Mouse (Mus musculus) thymus, adult 18-20 months (tissue): ENCODE data around the gene Srgap1.

Source experiments
- DNase-seq, 2 experiments: peaks; one replicate each; pipeline ENCODE4 v3.0.0; 2022; ENCODE audit warnings: mixed read lengths in 2 of 2

Gene Srgap1

GRCm38 (mm10) chr10:121961121-121961893 lies 85.8 kb downstream of the Srgap1 start:
- no peak for DNase-seq

- no peak for DNase-seq
These were observed 88.4 kb downstream of the Srgap1 start for GRCm38 (mm10) chr10:121958741-121959140.

GRCm38 (mm10) chr10:121956505-121956904 lies 90.6 kb downstream of the Srgap1 start:
- no peak for DNase-seq

- no peak for DNase-seq
These were observed 91.4 kb downstream of the Srgap1 start for GRCm38 (mm10) chr10:121955730-121956129.

GRCm38 (mm10) chr10:121954877-121955276 lies 92.2 kb downstream of the Srgap1 start:
- DNase-seq = no peak

- DNase-seq = no peak
These were observed 94.1 kb downstream of the Srgap1 start for GRCm38 (mm10) chr10:121953041-121953440.

GRCm38 (mm10) chr10:121946173-121946572 lies 100.9 kb downstream of the Srgap1 start:
- DNase-seq = no peak

GRCm38 (mm10) chr10:121931909-121932308 lies 115.2 kb downstream of the Srgap1 start:
- DNase-seq = no peak

- DNase-seq = no peak
These were observed 121.0 kb downstream of the Srgap1 start for GRCm38 (mm10) chr10:121926094-121926493.

GRCm38 (mm10) chr10:121919016-121919415 lies 128.1 kb downstream of the Srgap1 start:
- no peak for DNase-seq

GRCm38 (mm10) chr10:121918579-121918978 lies 128.5 kb downstream of the Srgap1 start:
- no peak for DNase-seq

- DNase-seq = no peak
These were observed 131.6 kb downstream of the Srgap1 start for GRCm38 (mm10) chr10:121915530-121915929.

- no peak for DNase-seq
These were observed 143.0 kb downstream of the Srgap1 start for GRCm38 (mm10) chr10:121904137-121904536.

GRCm38 (mm10) chr10:121902651-121903050 lies 144.5 kb downstream of the Srgap1 start:
- no peak for DNase-seq

- no peak for DNase-seq
These were observed 146.3 kb downstream of the Srgap1 start for GRCm38 (mm10) chr10:121900772-121901171.

GRCm38 (mm10) chr10:121899706-121900105 lies 147.4 kb downstream of the Srgap1 start:
- no peak for DNase-seq

GRCm38 (mm10) chr10:121897835-121898370 lies 149.2 kb downstream of the Srgap1 start:
- DNase-seq = no peak

- no peak for DNase-seq
These were observed 155.6 kb downstream of the Srgap1 start for GRCm38 (mm10) chr10:121891390-121892067.

GRCm38 (mm10) chr10:121890061-121890460 lies 157.1 kb downstream of the Srgap1 start:
- DNase-seq = no peak

GRCm38 (mm10) chr10:121886805-121887204 lies 160.3 kb downstream of the Srgap1 start:
- DNase-seq = peak; percentile 9 to 22

- no peak for DNase-seq
These were observed 161.4 kb downstream of the Srgap1 start for GRCm38 (mm10) chr10:121885512-121886218.

GRCm38 (mm10) chr10:121882461-121882860 lies 164.7 kb downstream of the Srgap1 start:
- no peak for DNase-seq

- no peak for DNase-seq
These were observed 168.3 kb downstream of the Srgap1 start for GRCm38 (mm10) chr10:121878855-121879254.
